Mouse (Mus musculus) 3134 (cell line): Measurements from ENCODE around the gene Gm21750.
"Not testable (repeated sequence)": the region's sequence is repeated elsewhere in the genome, so short reads cannot be mapped to it uniquely, and the experiment has no call there.

Experiments used
- DNase-seq: peaks from one replicate; pipeline ENCODE4 v3.0.0-alpha.2; 2011; ENCODE audit warnings: low spot score; ENCODE audit not compliant: insufficient read length; ENCODE audit errors: extremely low read depth

Gene Gm21750

GRCm38 (mm10) chr14:73660925-73661324 is at the start of gene Gm21750:
Gene Gm21750 (plus strand): TSS chr14:73661225.
- DNase-seq, result not testable (repeated sequence)

DNA sequence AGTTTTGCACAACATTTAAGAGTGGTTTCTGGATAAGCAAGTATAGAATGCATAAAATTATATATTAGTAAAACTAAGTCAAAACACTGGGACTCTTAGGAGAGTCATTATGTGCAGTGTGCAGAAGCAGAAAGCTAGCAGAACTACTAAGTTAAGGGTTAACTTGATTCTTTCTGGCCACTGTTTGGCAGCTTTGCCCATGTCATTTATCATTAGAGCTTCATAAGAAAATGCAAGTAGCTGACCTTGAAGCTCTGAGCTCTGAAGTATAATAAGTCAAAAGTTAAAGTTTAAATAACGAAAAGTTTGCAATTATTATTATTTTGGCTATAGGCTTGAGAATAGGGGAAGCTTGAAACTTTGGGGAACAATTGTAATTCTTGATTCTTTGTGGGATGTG is 46.1 kb upstream of the Gm21750 start:
- DNase-seq, result not testable (repeated sequence)

DNA sequence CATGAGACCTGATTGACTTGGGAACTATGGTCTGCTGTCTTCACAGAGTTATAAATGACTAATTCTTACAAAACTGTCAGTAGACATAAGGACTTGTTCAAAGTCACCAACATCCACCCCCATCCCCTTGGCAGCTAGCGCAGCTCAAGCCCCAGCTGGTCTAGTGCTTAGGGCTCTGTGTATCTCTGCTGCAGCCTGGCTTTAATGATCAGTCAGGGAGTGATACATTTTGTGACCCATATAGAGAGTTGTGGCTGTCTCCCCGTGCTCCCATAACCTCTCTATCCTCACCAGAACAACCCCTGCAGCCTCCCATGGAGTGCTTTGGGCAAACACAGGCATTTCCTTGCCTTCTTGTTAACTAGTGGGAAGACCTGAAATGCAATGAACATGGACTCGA is 40.1 kb upstream of the Gm21750 start:
- no peak for DNase-seq

DNA sequence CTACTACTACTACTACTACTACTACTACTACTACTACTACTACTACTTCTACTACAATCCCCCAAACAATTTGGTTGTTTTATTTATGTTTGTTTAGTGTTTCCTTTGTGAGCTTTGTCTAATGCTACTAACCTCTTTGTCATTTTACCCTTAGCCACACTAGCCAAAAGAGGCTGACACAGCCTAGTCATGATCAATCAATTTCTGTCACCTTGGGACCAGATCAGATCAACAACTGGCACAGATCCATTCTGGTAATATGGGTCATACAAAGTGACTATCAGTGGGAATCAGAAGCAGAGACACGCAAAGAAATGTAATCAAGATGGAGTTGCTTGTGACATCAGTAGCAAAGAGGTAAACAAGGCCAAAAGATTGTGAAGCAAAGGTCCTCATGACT is 38.0 kb upstream of the Gm21750 start:
- no peak for DNase-seq

DNA sequence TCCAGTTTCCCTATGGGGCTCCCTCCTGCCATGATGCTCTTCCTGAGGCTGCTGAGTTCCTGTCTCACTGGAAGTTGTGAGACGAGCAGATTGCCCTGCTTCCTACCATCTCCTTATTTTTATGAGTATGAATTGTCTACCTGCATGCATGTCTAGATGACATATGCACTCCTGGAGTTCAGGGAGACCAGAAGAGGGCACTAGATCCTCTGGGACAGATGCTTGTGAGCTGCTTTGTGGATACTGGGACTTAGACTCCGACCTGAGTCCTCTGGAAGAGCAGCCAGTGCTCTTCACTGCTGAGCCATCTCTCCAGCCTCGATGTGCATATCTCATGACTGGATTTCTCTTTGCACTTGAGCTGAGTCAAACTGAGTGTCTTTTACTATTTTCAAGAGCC is 35.6 kb upstream of the Gm21750 start:
- no peak for DNase-seq

DNA sequence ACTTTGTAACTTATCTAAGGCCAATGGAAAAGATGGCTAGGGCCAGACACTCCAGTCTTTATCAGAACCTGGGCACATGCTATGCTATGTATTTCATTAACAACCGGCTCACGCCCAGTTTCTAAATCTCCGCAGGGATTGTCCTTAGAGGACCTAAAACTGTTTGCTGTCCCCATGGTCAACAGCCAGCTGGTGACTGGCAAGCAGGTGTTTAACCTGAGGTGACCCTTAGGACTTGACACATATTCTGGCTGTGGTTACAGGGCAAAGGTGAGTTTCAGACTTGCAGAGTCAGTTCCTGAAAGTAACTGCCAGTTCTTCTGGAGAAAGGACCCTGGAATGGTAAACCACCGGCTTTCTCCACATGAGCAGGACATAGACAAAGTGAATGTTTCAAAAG is 29.5 kb upstream of the Gm21750 start:
- no peak for DNase-seq

GRCm38 (mm10) chr14:73632648-73633263 is 28.3 kb upstream of the Gm21750 start:
- no peak for DNase-seq

DNA sequence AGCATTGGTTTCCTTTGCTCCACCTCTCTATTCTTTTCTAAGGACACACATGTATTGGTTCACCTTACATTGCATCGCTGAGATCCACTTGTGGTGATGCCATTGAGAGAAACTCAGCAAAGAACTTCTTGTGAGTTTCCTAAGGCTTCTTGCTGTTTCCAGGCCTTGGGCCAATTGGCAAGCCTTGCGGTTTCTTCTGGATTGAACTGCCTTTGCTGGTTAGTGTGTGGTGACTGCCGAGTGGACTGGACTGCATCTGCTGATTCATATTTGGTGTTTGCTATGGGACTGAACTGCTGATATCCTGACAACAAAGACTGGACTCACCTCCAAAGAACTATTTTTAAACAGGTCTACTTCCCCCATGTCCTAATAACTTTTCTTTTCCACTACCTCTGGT is 26.7 kb upstream of the Gm21750 start:
- no peak for DNase-seq

DNA sequence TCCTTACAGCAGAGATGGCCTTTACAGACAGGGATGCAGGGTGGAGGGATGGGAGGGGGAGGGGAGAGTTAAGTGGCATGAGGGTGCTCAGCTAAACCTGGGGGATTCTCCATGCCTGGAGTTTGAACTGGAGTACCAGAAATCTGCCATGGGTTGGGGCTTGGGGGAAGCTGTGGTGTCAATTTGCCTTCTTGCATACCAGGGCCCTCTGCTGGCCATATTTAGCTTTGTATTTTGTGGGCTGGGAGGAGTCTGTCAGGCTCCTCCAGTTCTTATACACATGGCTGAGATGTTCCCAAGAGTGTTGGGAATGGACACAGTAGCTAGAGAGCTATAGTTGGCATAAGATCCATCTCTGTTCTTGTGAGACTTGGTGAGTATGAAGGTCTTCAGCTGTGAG is 23.6 kb upstream of the Gm21750 start:
- DNase-seq, result no peak

GRCm38 (mm10) chr14:73650179-73650578 is 10.8 kb upstream of the Gm21750 start:
- no peak for DNase-seq

DNA sequence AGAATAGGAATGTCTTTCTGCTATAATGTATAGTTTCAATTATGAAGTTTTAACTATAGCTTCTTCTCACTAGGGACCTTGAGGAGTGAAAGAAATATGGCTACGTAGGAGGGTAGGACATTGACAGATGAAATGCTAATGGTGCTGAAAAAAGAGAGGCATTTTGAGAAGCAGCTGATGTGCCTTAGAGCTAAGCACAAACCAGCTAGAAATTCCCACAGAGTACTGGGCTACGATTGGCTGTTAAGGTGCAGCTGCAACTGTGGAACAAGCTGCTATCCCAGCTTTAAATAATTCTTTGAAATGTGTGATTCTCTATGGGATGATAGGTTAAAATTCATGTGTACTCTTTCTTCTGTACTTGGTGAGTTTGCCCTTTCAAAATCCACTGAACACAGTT is 9.1 kb downstream of the Gm21750 start:
- no peak for DNase-seq

- DNase-seq, result no peak
Measured at GRCm38 (mm10) chr14:73687726-73688125, 26.7 kb downstream of the Gm21750 start.

DNA sequence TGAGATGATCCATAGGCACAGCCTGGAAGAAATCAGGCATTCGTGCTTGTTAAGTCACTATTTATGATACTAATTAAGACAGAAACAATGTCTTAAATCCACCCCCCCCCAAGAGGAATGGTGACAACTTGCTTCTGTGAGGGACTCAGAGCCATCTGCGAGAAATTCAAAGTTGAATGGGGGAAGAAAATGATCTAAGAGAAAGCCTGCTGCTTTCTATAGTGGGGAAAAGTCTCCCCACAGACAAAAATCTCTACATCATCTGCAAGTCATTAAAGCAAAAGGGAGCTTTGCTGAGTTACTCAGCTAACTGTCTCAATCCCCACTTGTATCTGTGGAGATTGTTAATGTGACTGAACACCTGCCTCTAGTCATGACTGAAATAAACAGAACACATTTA is 27.4 kb downstream of the Gm21750 start:
- no peak for DNase-seq

DNA sequence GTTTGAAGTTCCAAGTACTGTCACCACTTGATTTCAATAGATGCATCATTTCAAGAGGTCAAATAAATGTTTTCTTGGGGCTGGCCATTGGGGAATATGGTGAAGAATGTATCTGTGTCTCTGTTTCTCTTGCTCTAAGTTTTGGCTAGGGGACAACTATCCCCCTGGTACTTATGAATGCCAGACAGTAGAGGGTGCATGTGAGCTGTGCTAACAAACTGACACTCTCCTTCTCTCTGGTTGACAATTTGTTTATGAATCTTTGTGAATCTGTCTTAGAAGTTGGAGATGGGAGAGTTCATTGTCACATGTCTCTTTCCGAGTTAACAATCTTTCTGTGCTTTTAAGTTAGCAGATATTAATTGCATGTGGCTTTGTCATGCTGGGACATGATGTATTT is 39.2 kb downstream of the Gm21750 start:
- no peak for DNase-seq

DNA sequence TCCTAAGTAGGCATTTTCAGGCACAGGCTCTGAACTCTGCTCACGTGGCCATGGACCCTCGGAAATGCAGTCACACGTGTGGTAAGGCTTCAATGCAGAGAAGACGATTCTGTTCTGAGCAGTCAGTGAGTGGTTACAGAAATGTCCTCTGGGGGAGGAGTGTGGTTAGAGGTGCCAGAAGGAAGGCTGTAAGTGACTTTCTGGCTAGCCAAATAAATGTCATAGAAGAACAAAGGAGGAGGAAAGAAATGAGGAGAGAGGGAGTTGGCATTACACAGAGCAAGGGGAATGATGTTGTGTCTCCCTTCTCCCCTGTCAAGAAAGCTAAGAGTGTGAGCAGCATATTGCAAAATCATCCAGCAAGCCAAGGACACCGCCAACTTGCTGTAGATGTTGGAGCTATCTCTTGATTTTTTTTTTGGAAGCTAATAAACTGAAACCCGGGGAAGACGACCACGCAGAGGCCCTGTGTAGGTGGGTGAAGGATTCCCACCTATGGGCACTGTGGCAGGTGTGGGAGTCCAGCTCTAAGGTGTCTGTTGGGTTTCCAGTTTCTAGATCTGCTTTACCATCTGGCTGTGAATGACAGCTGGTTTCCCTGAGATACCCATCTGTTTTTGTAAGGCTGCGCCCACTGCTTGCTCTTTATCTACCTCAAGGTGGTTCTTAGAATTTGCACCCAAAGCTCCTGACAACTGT is 48.5 kb downstream of the Gm21750 start:
- DNase-seq, result no peak
